Mouse (Mus musculus) intestine, postnatal 0 days (tissue): ENCODE measurements around the gene Vipr1. TPM values are rescaled to one million over a fixed set of nuclear protein-coding genes. Genes with fewer than 3 reads are reported as not detected.

Experiments
- ATAC-seq: fragments of 200-750 bp; cut with Nextera tagmentation; 2 replicates; pipeline ENCODE4 v1.8.0; 2017; ENCODE audit warnings: mild to moderate bottlenecking, moderate TSS enrichment, moderate library complexity
- H3K27ac ChIP-seq: fragments of 300-500 bp; sonication (generic); 2 replicates; pipeline ENCODE4 v1.5.1; 2014; ENCODE audit warnings: mild to moderate bottlenecking, low read depth, low read length, moderate library complexity
- H3K27me3 ChIP-seq: fragments of 300-500 bp; sonication (generic); replicated peaks from 2 replicates; pipeline ENCODE4 v1.6.1; 2014; ENCODE audit warnings: low read length, mixed read lengths; ENCODE audit not compliant: control insufficient read depth, insufficient read depth
- H3K36me3 ChIP-seq: fragments of 300-500 bp; sonication (generic); 2 replicates; pipeline ENCODE4 v1.6.1; 2014; ENCODE audit warnings: mild to moderate bottlenecking, moderate library complexity; ENCODE audit not compliant: control insufficient read depth, insufficient read depth
- H3K4me1 ChIP-seq: fragments of 300-500 bp; sonication (generic); replicated peaks from 2 replicates; pipeline ENCODE4 v1.6.1; 2014; ENCODE audit warnings: antibody characterized with exemption, low read length, mixed read lengths; ENCODE audit not compliant: control insufficient read depth, insufficient read depth
- H3K4me2 ChIP-seq: fragments of 300-500 bp; sonication (generic); replicated peaks from 2 replicates; pipeline ENCODE4 v1.6.1; 2014; ENCODE audit warnings: low read depth, mild to moderate bottlenecking, moderate library complexity
- H3K4me3 ChIP-seq: fragments of 300-500 bp; sonication (generic); 2 replicates; pipeline ENCODE4 v1.5.1; 2014; ENCODE audit warnings: low read depth, low read length
- H3K9ac ChIP-seq: fragments of 300-500 bp; sonication (generic); 2 replicates; pipeline ENCODE4 v1.6.1; 2014; ENCODE audit warnings: mild to moderate bottlenecking, low read depth, low read length
- H3K9me3 ChIP-seq: fragments of 300-500 bp; sonication (generic); 2 replicates; pipeline ENCODE4 v1.6.1; 2016; ENCODE audit warnings: mixed run types; ENCODE audit not compliant: control insufficient read depth
- CTCF ChIP-seq: sonication (generic); IDR thresholded peaks from 2 replicates; pipeline ENCODE4 v1.5.1; 2016; ENCODE audit warnings: low read depth, mild to moderate bottlenecking, control low read depth, antibody characterized with exemption, moderate library complexity
- WGBS: fragments of 180-500 bp; shearing (Covaris S2); extraction: QIAGEN DNeasy Blood & Tissue Kit; methylation state at CpG from one replicate; pipeline ENCODE4 v1.1.7; 2014; 5-methylcytosine and 5-hydroxymethylcytosine counted together
- polyA plus RNA-seq: library from polyadenylated mRNA; unstranded; fragments of >200 nt; fragmentation: Nextera tagmentation; extraction: Ambion mirVana; gene quantifications from 2 replicates; pipeline ENCODE4 v1.2.1, GENCODE M21; 2015

Gene Vipr1
- polyA plus RNA-seq, 1 experiment from 2014 or later: 22.8 TPM

GRCm38 (mm10) chr9:121657143-121657542 is 14.6 kb downstream of the Vipr1 start:
- Histone ChIP-seq H3K4me2 (no peak overlapping the region; the same call in 1 of the 2 replicates), H3K9ac (no peak overlapping the region; the same call in 1 of the 2 replicates), H3K9me3 (no peaks in the 10 kb centered on the region), H3K27me3 (no peaks in the 10 kb centered on the region), H3K4me3 (no peak overlapping the region), H3K36me3 (peaks cover 9% of the 10 kb centered on the region; the same call in 1 of the 2 replicates), H3K4me1 (peaks cover 4% of the 10 kb centered on the region; the same call in 1 of the 2 replicates), H3K27ac (peak overlapping the region; percentile 89)
- ATAC-seq: peak; percentile 66
- WGBS: 23% methylated on average over 13 of the region's 13 CpGs
- no peak for TF ChIP-seq CTCF

GRCm38 (mm10) chr9:121658248-121658647 is 15.7 kb downstream of the Vipr1 start:
- ATAC-seq: peak; percentile 63
- WGBS: 39% methylated on average over 7 of the region's 7 CpGs
- H3K4me3 ChIP-seq: no peak overlapping the region

GRCm38 (mm10) chr9:121659791-121660190 is 17.3 kb downstream of the Vipr1 start:
- Histone ChIP-seq H3K27ac (no peak overlapping the region), H3K9me3 (no peaks in the 10 kb centered on the region), H3K4me3 (no peak overlapping the region), H3K4me1 (peaks cover 4% of the 10 kb centered on the region; the same call in 1 of the 2 replicates), H3K36me3 (peaks cover 9% of the 10 kb centered on the region; the same call in 1 of the 2 replicates), H3K27me3 (no peaks in the 10 kb centered on the region), H3K4me2 (no peak overlapping the region), H3K9ac (no peak overlapping the region)
- WGBS: 75% methylated on average over 7 of the region's 7 CpGs
- no peak for TF ChIP-seq CTCF
- ATAC-seq: no peak

More at GRCm38 (mm10) chr9:121658248-121658647, 15.7 kb downstream of the Vipr1 start:
- H3K27me3 ChIP-seq: no peaks in the 10 kb centered on the region
- peaks cover 4% of the 10 kb centered on the region; the same call in 1 of the 2 replicates for H3K4me1 ChIP-seq
- H3K36me3 ChIP-seq: peaks cover 9% of the 10 kb centered on the region; the same call in 1 of the 2 replicates
- H3K4me2 ChIP-seq: no peak overlapping the region
- no peaks in the 10 kb centered on the region for H3K9me3 ChIP-seq
- no peak overlapping the region for H3K9ac ChIP-seq
- H3K27ac ChIP-seq: peak overlapping the region; percentile 89
- no peak for TF ChIP-seq CTCF

GRCm38 (mm10) chr9:121663467-121663866 is 21.0 kb downstream of the Vipr1 start:
- H3K4me1 ChIP-seq: peaks cover 4% of the 10 kb centered on the region
- no peak overlapping the region for H3K4me3 ChIP-seq
- H3K27me3 ChIP-seq: no peaks in the 10 kb centered on the region
- peaks cover 26% of the 10 kb centered on the region; the same call in 1 of the 2 replicates for H3K36me3 ChIP-seq
- WGBS: 91% methylated on average over 6 of the region's 6 CpGs
- no peak for TF ChIP-seq CTCF
- H3K9me3 ChIP-seq: no peaks in the 10 kb centered on the region
- H3K27ac ChIP-seq: no peak overlapping the region
- no peak overlapping the region for H3K4me2 ChIP-seq
- no peak for ATAC-seq
- H3K9ac ChIP-seq: no peak overlapping the region

- WGBS: 91% methylated on average over 5 of the region's 5 CpGs
- no peak overlapping the region for H3K27ac ChIP-seq
- H3K4me3 ChIP-seq: no peak overlapping the region
- no peak overlapping the region for H3K4me2 ChIP-seq
- H3K9me3 ChIP-seq: no peaks in the 10 kb centered on the region
- peaks cover 26% of the 10 kb centered on the region; the same call in 1 of the 2 replicates for H3K36me3 ChIP-seq
- TF ChIP-seq CTCF: no peak
- no peak for ATAC-seq
- H3K9ac ChIP-seq: no peak overlapping the region
- H3K4me1 ChIP-seq: peaks cover 3% of the 10 kb centered on the region
- H3K27me3 ChIP-seq: no peaks in the 10 kb centered on the region
These were observed 21.6 kb downstream of the Vipr1 start for GRCm38 (mm10) chr9:121664104-121664503.

- Histone ChIP-seq H3K27ac (no peak overlapping the region), H3K4me3 (no peak overlapping the region), H3K9ac (no peak overlapping the region), H3K36me3 (peaks cover 21% of the 10 kb centered on the region; the same call in 1 of the 2 replicates), H3K9me3 (no peaks in the 10 kb centered on the region), H3K4me2 (no peak overlapping the region), H3K27me3 (no peaks in the 10 kb centered on the region), H3K4me1 (peaks cover 2% of the 10 kb centered on the region; the same call in 1 of the 2 replicates)
- no peak for ATAC-seq
- no peak for TF ChIP-seq CTCF
- WGBS: 73% methylated on average over 16 of the region's 16 CpGs
These were observed 24.6 kb downstream of the Vipr1 start for GRCm38 (mm10) chr9:121666957-121667630.
